Mouse (Mus musculus) testis, postnatal 14 days (tissue): ENCODE measurements at regions not wholly inside any gene's neighbourhood (a gene's known extent, or its start where the extent isn't known, plus 50 kb on each side); places are given as distances from the start of the nearest gene placed in this dataset.

Experiments used
- DNase-seq: peaks from one replicate; pipeline ENCODE4 v3.0.0; 2021; ENCODE audit warnings: low spot score

DNA sequence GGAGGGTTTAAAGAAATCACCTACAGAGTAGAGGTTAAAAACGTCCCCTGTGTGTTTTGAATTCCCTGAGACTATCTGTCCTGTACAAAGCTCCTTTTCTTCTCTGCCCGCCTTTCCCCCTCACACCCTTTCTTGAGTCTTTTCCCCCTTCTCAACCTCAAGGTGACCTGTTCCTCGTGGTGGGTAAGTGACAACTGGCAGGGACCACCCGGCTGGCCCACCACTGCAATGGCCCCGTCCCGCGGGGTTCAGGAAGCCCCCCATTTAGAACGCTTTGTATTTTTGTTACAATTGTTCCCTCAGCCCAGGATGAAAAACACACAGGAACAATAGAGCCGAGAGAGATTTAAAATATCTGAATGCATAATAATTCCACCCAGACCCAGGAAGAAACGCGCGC is 272.9 kb upstream of the Sox2 start:
- DNase-seq, result no peak

DNA sequence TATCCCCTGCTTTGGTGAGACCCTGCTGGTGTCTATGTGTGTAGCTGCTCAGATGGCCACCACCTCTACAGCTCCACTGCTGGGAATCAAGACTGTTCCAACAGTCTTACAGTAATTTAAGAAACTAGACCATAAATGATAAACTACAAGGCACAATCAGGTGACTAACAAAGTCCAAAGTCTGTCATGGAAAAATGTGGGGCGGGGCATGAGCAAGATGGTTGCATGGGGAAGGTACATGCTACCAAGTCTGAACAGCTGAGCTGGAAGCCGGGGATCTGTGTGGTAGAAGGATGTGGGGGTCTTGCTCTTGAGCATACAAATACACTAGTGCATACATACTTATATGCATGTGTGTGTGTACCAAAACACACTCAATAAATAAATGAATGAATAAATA is 278.8 kb upstream of the Sox2 start:
- no peak for DNase-seq

DNA sequence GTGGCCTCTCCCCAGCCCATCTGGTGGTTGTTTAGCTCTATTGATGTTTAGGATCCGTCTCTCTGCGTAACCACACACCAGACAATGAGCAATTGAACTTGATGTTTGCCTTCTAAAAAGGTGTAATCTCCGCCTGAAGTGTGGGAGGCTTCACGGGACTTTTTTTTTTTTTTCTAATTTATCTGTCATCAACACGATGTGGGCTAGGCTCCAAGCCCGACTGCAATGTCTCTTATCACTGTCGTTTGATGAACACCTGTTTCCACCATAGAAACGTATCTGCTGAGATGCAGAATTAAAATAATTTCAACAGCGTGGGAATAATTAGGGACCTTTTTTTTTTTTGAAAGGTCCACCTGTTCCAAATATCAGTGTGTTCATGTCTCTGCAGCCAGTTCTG is 257.0 kb upstream of the Dnajc19 start:
- no peak for DNase-seq

DNA sequence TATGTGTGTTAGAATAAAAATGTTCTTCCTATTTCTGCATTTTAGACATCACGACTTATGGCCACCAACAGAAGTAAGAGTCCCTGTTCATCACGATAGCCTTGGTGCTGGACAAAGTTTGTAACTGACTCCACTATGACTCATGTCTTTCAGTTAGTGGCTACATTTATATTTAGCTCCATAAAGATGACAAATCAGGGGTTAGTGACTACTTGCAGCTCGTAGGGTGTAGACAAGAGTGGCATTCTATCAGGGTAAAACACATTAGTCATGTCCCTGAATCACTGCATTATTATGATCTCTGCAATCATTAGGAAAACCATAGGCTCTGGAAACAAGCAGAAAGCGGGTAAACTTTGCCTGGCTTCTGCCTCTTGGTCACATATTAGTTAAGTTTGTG is 252.4 kb upstream of the Dnajc19 start:
- DNase-seq, result no peak

DNA sequence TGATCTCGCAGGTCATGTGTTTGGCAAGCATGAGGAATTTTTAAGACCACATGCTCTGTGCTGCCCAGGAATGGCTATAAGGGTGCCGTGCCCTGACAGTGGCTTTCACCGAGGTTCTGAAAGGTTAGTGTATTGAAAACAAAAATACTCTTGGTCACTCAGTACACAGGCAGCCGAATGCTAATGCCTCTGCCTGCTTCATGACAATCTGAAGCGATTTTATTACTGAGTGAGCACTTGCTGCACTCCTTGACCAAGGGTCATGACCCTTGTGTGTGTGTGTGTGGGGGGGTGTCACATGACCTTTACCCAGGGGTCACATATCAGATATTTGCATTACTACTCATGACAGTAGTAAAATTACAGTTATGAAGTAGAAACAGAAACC is 250.8 kb upstream of the Dnajc19 start:
- DNase-seq, result no peak

DNA sequence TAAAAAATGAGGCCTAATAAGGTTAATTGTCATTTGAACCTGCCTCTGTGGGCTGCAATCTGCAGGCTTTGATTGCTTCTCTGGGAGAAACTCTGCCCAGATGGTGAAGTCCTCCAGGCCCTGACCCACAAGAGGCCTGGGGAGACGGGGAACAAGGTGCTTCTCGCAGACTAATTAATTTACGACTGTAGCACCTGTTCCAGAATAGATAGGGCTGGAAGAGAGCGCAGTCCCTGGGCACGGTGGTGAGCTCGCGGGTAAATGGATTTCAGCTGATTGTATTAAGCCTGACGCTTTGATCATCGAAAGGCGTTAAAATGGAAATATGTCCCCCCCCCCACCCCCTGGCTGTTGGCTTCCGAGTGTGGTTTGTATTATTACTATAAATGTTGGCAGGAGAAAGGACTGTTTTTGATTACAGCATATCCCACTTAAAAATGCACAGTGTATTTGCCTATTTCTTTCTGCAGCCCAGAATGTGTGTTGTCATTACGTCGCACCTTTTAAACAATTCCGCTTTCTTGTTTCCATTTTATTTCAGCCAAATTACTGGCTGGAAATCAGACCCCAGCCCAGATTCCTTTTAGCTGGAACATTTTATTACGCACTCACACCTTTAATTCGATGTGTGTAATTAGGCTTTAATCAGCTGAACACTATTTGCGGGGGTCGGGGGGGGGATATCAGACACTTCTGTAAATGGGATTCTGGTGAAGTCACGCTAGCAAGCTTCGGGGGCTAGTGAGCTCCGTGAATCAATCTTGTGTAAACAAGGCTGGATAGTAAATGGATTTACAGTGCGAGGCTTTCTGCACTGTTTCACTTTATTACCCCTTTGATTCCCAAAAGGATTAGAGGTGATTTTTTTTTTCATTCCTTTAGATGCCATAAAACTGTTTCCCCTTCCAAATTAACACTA is 250.1 kb upstream of the Dnajc19 start:
- no peak for DNase-seq

DNA sequence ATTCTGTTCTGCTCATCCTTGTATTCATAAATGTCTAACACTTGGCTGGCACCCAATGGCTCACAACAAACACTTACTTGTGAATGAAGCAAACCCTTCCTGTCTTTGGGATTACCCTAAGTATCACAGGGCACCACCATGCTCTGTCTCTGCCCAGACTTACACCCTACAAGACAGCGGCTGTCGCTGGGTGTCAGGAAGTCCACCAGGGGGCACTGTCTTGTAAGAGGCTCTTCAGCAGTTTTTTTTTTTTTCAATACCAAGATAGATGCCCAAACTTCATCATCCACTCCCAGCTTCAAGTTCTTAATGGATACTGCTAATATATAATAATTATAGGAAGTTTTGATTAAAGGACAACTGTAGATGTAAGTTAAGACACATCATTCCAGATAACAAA is 247.7 kb upstream of the Dnajc19 start:
- peak; percentile 14 for DNase-seq

DNA sequence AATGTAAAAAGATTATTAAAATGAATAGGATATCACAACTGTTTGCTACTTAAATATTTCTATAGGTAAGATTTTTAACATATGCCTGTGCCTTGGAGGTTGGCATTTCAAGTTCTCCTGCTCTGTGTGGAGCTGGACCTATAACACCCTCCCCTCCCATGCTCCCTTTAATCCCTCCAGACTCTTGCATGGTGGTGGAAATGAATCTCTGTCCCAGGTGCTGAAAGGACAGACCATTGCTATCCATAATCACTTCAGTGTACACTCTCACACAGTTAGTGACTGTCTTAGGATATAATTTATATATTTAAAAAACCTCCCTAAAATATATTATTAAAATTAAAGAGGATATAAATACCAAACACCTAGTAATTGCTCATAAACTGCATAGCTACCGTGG is 244.5 kb upstream of the Dnajc19 start:
- no peak for DNase-seq

DNA sequence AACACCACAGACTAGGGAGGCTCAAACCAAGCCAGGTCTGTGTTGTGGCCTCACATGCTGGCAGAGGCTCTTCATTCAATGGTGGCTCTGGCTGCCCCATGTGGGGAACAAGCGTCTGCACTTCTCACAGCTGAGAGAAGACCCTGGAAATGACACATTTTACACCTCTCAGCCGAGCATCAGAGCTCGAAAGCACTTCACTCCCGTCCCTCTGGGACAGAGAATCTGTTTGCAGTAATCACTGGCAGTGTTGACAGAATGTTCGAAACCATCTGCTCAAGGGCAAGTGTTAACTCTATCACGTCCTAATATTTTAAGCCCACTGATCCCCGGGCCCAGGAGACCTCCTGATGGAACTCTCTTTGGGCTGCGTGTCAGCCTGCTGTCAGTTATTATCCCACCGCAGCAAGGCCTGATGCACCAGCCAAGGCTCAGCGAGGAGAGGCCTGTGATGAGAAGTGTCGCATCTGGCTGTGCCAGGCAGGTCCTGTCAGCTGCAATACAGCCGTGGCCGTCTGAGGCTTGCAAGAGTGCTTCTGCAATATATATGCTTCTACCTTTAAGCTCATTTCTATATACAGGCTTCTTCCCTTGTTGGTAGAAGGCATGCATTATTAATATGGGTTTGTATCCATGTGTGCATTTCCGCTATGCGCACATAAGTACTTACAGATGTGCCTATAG is 241.5 kb upstream of the Dnajc19 start:
- DNase-seq, result no peak

DNA sequence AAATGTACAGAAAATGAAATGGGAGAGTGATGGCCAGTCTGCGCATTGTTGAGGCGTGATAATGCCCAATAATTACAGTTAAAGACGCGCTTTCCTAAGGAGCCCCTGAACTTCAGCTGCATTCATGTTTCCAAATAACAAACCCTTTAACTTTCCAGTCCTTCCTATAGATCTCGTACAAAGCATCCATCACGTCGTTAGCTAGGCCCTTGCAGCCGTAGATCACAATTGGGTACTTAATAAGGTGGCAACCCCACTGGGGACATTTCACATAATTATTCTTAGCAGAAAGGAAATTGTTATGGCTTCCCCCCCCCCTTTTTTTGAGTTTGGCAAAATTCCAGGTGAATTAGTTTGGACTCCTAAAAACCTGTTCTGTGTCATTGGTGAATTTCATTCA is 233.7 kb upstream of the Dnajc19 start:
- no peak for DNase-seq

DNA sequence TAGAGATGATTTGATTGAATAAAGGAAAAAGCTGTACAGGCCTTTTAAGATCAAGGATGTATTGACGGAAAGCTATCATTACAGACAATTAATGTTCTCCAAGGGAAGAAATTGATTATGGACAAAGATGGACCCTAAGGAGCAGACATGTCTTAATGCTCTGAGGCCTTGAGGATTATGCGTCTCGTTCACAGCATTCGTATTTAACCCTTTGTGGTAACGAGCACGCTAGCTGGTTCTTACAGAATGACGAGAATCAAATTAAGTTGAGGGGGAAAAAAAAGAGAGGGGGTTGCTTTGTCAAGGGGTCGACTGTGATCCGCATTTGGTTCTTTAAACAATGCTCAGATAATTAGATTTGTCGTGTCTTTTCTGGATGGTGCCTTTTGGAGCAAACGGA is 233.3 kb upstream of the Dnajc19 start:
- DNase-seq, result no peak

DNA sequence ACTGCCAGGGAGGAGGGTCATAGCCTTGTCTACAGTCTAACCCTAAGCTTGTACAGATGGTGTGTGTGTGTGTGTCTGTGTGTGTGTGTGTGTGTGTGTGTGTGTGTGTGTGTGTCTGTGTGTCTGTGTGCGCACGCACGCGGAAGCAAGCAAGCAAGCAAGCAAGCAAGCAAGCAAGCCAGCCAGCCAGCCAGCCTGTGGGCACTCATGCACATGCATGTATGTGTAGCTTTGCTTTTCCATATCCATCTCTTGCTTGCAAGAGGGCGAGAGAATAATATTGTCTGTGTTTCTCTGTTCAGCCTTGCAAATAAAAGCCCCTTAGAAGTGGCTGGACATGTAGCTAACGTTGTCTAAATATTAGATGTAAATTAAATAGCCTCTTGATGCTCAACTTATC is 230.8 kb upstream of the Dnajc19 start:
- DNase-seq, result no peak

DNA sequence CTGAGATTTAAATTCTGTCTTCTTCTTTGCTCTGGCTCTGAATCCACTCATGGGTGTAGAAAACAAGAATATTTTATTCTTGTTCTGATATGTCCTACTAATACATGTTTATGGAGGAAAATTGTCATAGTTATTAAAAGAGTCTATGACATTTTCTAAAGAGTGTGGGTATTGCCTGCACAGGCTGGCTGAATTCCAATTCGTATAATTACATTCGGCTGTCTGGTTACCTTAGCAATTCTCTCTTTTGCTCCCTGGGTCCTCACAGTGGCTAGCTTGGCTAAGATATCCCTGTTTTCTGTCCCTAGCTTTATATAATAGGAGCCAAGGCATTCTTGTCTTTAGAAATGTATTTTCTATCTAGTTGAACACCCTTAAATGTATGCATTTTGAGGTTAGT is 218.5 kb upstream of the Dnajc19 start:
- no peak for DNase-seq

DNA sequence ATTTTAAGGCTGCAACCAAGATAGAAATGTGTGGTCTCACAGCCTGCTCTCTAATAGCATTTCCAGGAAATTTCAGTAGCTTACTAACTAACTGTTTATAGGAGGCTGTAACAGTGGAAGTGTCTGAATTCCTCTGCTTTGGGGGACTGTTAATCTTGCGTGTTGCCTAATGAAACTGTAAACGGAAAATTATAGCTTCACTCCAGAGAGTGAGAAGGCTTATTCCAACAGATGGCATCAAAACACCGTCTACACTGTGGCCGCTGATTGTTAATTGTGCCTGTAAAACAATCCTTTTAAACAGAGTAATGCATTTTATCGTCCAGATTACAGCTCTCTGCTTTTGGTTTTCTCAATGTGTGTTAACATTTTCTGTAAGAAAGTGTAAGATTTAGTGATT is 206.7 kb upstream of the Dnajc19 start:
- no peak for DNase-seq

DNA sequence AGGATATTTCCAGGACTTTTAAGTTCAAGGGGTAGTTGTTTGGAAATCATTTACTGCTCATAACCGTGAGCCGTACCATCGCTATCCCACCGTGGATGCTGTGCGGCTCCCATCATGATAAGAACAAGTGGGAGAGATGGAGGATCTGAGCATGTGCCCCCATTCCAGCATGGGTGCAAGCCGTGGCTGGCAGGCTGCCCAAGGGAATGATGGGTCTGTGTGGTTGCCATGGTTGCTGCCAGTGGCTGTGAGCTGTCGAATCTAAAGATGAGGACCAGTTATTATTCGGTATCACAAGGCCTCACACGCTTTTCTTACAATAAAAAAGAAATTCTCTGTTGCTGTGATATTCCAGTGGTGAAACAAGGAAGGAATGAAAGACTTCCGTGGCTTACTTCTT is 189.0 kb upstream of the Dnajc19 start:
- no peak for DNase-seq

DNA sequence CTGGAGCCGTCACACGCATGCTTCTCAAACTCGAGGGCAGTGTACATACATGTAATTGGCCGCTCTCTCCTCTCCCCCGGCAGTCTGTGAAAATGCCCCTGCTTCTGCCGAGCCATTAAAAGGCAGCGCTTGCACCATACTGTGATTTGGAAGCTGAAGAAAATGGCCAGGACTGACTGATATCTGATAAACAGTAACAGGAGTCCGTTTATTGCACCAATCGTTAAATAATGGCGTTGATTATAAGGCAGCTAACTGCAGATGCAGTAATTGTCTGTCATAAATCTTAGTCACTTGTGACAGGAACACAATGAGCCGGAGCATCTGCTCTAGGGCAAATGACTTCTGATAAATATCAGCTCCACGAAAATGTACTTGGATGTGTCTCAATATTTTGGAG is 185.3 kb upstream of the Dnajc19 start:
- DNase-seq, result no peak

DNA sequence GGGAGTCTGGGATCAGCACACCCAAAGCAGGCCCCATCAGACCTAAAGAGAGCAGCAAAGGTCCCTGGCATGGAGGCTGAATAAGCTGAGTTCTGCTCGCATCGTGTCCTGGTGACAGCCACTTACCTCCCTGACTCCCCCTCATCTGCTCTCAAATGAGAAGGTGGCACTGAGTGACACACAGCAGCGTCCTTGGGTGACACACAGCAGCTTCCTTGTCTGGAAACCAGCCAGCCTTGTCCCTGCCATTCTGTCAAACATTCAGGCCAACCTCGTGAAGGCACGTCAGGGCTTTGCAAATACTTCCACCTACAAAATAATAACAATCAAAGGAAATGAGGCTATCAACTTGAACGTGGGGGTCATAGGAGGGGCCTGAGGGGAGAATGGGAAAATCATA is 183.7 kb upstream of the Dnajc19 start:
- DNase-seq, result no peak

DNA sequence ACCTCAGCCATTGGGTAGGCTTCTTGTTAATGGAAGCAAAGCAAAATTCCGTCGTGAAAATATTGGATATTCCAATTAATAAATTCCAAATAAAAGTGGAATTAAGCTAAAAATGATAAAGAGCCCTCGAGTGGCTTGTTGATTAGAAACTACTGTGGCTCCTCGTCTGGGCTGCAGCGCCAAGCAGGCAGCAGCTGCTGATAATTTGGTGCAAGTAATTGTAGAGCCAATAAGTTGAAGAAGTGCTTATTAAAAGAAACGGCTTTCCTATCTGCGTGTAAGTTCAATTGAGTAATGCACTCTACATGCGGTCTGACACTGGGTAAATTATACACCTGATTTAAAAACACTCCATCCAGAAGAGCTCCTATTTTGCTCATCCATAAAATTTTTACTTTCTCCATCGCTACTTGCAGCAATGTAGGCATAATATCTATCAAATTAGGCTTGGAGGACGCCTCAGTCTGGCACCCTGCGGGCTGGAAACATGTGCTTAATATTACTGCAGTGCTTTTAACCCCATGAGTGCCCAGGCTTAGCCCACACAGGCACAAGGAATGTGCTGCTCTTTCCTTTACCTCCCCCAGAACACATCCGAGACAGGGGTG is 171.7 kb upstream of the Dnajc19 start:
- DNase-seq, result no peak

DNA sequence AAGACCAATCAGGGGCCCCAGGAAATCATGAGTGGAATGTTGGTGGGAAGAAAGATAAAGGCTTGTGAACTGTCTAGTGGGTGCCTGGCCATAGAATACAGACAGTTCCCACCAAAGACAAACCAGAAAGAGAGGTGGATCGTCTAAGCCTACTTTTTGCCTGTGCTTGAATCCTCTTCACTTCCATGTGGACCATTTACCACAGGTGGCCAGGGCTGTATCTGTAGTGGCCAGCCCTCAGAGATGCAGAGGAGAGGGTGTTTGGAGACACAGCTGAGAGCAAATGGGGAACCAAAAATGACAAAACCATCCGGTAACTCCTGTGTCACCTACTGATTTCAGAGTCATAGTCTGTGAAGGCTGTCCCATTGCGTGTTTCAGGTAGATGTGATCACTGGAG is 161.0 kb upstream of the Dnajc19 start:
- DNase-seq, result no peak

DNA sequence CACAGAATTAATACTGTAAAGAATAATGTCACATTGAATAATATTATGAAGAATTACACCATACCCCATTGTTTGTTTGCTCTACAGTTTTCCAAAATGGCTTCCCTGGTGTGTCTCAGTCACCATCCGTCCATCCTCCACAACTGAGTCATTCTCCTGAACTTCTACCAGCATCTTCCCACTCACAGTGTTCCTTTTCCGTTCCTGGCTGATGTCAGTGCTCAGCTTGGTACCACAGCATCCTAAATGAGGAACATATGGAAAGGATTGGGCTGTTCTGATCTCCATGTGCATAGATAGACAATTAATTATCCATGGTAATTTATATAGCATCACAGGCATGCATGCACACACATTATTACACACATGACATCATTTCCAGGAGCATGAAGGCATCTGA is 158.9 kb upstream of the Dnajc19 start:
- DNase-seq, result no peak

DNA sequence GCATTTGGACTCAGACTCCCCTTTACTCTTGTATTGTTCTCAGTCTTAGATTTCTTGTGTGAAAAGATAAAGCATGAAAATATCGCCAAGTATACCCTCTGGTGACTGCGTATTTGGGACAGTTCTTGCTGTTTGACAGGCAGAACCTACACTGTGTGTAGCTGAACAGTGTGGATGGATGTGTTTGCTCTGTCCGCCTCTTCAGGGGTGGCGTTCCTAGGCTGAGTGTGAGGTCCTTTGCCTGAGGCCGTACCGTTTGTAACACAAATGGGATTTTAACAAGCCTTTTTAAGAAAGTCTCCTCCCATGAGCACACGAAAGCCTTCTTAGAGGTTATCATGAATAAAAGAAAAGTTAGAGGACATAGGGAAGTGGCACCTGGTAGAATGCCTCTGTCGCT is 153.3 kb upstream of the Dnajc19 start:
- no peak for DNase-seq

DNA sequence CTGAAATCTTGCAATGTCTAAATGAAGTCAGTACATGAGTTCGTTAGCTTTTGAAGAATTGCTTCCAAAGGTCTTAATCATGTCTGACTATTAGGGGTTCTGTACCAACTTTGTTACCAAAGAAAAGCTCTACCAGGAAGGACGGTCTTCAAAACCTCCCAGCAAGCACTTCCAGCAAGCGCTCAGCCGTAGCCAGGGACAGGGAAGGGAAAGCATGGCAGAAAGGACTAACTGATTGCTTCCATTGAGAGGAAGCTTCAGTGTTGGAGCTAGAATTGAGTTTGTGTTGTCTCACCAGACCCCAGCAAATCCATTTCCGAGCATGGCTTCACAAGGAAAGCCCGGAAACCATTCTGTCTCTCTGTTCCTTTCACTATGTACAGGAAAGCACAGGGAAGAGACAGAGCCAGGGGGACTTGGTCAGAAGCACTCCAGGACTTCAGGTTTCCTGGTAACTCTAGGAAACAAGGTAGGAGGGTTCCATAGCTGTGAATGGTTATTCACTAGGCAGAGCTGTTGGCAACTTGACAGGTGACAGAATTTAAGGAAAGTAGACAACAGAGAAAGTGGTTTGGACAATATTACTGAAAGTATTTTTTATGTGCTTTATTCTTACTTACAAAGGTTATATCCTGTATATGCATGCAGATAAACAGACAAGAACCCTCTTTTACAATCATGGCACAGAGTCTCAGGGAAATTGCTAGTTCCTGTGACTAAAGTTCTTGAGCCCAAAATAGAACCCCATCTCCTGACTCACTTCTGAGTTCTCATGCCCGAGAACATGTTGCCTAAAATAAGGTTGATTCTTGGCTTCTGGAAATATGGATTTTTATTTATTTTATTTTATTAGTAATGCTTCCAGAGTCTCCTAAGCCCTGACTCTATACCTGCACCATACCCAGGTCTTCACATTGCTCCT is 151.5 kb upstream of the Dnajc19 start:
- no peak for DNase-seq
